16 mouse cellular contexts compared by ENCODE assay signal in genomic region chr12:33021140-33021539, GRCm38 (mm10).
"Had no signal": no experiment of that assay in that cellular context is flagged by ENCODE, and none has a peak within 500 bp of the region (broad histone marks: within the 10 kb centered on the region; RNA-seq: fewer than 3 reads in every experiment).

No protein-coding gene starts in this region.

- DNase-seq: liver, embryonic 13.5 days; lung, adult 18-20 months; lung, embryonic 14.5 days; lung, postnatal 10 days; lung, postnatal 4 days; right cerebral cortex, postnatal 14 days; thymus, adult 2 months; thymus, postnatal 14 days; thymus, postnatal 4 days had no signal

- H3K4me3 ChIP-seq: liver, embryonic 13.5 days; liver, embryonic 15.5 days; midbrain, embryonic 10.5 days; midbrain, embryonic 12.5 days; midbrain, embryonic 15.5 days; neural tube, embryonic 12.5 days; stomach, embryonic 15.5 days had no signal

- H3K9ac ChIP-seq: liver, embryonic 13.5 days; liver, embryonic 15.5 days; lung, embryonic 14.5 days; midbrain, embryonic 12.5 days; midbrain, embryonic 15.5 days; neural tube, embryonic 12.5 days; stomach, embryonic 15.5 days had no signal

- H3K4me2 ChIP-seq: liver, embryonic 11.5 days; liver, embryonic 13.5 days; liver, embryonic 15.5 days; lung, embryonic 14.5 days; midbrain, embryonic 12.5 days; midbrain, embryonic 15.5 days; neural tube, embryonic 12.5 days; stomach, embryonic 15.5 days had no signal

- H3K27ac ChIP-seq: liver, embryonic 13.5 days; liver, embryonic 15.5 days; midbrain, embryonic 10.5 days; midbrain, embryonic 12.5 days; midbrain, embryonic 15.5 days; neural tube, embryonic 12.5 days had no signal

- ATAC-seq: midbrain, embryonic 15.5 days had no signal

- H3K36me3 ChIP-seq: liver, embryonic 13.5 days; liver, embryonic 15.5 days; midbrain, embryonic 10.5 days; midbrain, embryonic 12.5 days; midbrain, embryonic 15.5 days; neural tube, embryonic 12.5 days; stomach, embryonic 15.5 days had no signal

- H3K4me1 ChIP-seq: liver, embryonic 13.5 days; liver, embryonic 15.5 days; midbrain, embryonic 12.5 days; midbrain, embryonic 15.5 days; neural tube, embryonic 12.5 days; stomach, embryonic 15.5 days had no signal

- H3K9me3 ChIP-seq: liver, embryonic 13.5 days; liver, embryonic 15.5 days; midbrain, embryonic 15.5 days; neural tube, embryonic 12.5 days; stomach, embryonic 15.5 days had no signal

- H3K27me3 ChIP-seq: liver, embryonic 13.5 days; liver, embryonic 15.5 days; midbrain, embryonic 12.5 days; neural tube, embryonic 12.5 days; stomach, embryonic 15.5 days had no signal
